8 mouse cellular contexts compared by ENCODE assay signal in genomic region chr9:41889568-41890272, GRCm38 (mm10).
DNase-seq lines count a peak whose midpoint lies in the region; ATAC-seq lines count a peak whose summit lies in the region.

No protein-coding gene starts in this region.

- 42% methylated on average over 12 of the region's 12 CpGs for WGBS in kidney, embryonic 16.5 days
- 42% methylated on average over 12 of the region's 12 CpGs for WGBS in embryonic facial prominence, embryonic 11.5 days
- WGBS in hindbrain, embryonic 10.5 days: 48% methylated on average over 12 of the region's 12 CpGs
- WGBS in midbrain, embryonic 10.5 days: 51% methylated on average over 12 of the region's 12 CpGs

- no peaks in the 10 kb centered on the region for H3K27me3 ChIP-seq in kidney, embryonic 16.5 days (ENCODE audit: insufficient read depth, low read length)
- H3K27me3 ChIP-seq in embryonic facial prominence, embryonic 11.5 days (ENCODE audit: control insufficient read depth, insufficient read depth, low read length): no peaks in the 10 kb centered on the region
- H3K27me3 ChIP-seq in hindbrain, embryonic 10.5 days (ENCODE audit: insufficient read depth, poor library complexity, severe bottlenecking): no peaks in the 10 kb centered on the region
- 0 out of 2 replicates have a peak, but pooled peaks cover 8% of the 10 kb centered on the region for H3K27me3 ChIP-seq in midbrain, embryonic 10.5 days (ENCODE audit: low read depth, poor library complexity, severe bottlenecking)

- H3K9ac ChIP-seq in kidney, embryonic 16.5 days (replicated peaks; ENCODE audit: low read length): peak overlapping the region; percentile 74
- peak overlapping the region; percentile 59 for H3K9ac ChIP-seq in embryonic facial prominence, embryonic 11.5 days (replicated peaks; ENCODE audit: low read length)

- H3K4me2 ChIP-seq in kidney, embryonic 16.5 days (replicated peaks; ENCODE audit: low read depth, low read length): peak overlapping the region; percentile 75
- peak overlapping the region; percentile 37 for H3K4me2 ChIP-seq in embryonic facial prominence, embryonic 11.5 days (ENCODE audit: low read depth, low read length)

- peaks cover 25% of the 10 kb centered on the region for H3K4me1 ChIP-seq in kidney, embryonic 16.5 days (ENCODE audit: insufficient read depth, low read length)
- H3K4me1 ChIP-seq in embryonic facial prominence, embryonic 11.5 days (ENCODE audit: control insufficient read depth, insufficient read depth, low read length): peaks cover 6% of the 10 kb centered on the region; the same call in 1 of the 2 replicates
- H3K4me1 ChIP-seq in hindbrain, embryonic 10.5 days (replicated peaks): peaks cover 27% of the 10 kb centered on the region
- peaks cover 22% of the 10 kb centered on the region for H3K4me1 ChIP-seq in midbrain, embryonic 10.5 days

- H3K36me3 ChIP-seq in kidney, embryonic 16.5 days (ENCODE audit: insufficient read depth, low read length): no peaks in the 10 kb centered on the region
- no peaks in the 10 kb centered on the region for H3K36me3 ChIP-seq in embryonic facial prominence, embryonic 11.5 days (replicated peaks; ENCODE audit: control insufficient read depth, insufficient read depth, low read depth, low read length)
- H3K36me3 ChIP-seq in hindbrain, embryonic 10.5 days: no peaks in the 10 kb centered on the region
- no peaks in the 10 kb centered on the region for H3K36me3 ChIP-seq in midbrain, embryonic 10.5 days

- H3K9me3 ChIP-seq in kidney, embryonic 16.5 days (ENCODE audit: low read length): no peaks in the 10 kb centered on the region
- no peaks in the 10 kb centered on the region for H3K9me3 ChIP-seq in embryonic facial prominence, embryonic 11.5 days (replicated peaks; ENCODE audit: control insufficient read depth, low read length)
- H3K9me3 ChIP-seq in hindbrain, embryonic 10.5 days: no peaks in the 10 kb centered on the region
- H3K9me3 ChIP-seq in midbrain, embryonic 10.5 days (replicated peaks): no peaks in the 10 kb centered on the region

- peak overlapping the region; percentile 96 for H3K27ac ChIP-seq in kidney, embryonic 16.5 days (ENCODE audit: low read length)
- peak overlapping the region; percentile 95 for H3K27ac ChIP-seq in embryonic facial prominence, embryonic 11.5 days (replicated peaks; ENCODE audit: low read depth, low read length)
- H3K27ac ChIP-seq in hindbrain, embryonic 10.5 days: peak overlapping the region; percentile 95
- H3K27ac ChIP-seq in midbrain, embryonic 10.5 days (replicated peaks): peak overlapping the region; percentile 96

- ATAC-seq in kidney, embryonic 16.5 days (ENCODE audit: low FRiP score, low TSS enrichment): peak; percentile 66
- ATAC-seq in embryonic facial prominence, embryonic 11.5 days (replicated peaks; ENCODE audit: insufficient number of reproducible peaks, low FRiP score, low TSS enrichment, low read depth): peak; percentile 48
- ATAC-seq in granulocyte monocyte progenitor cell, adult 5-6 weeks (replicated peaks; ENCODE audit: poor library complexity, severe bottlenecking): no peak

- no peak for DNase-seq in kidney, postnatal 14 days
- DNase-seq in embryonic facial prominence, embryonic 11.5 days (ENCODE audit: low spot score): peak; percentile 76
- DNase-seq in hindbrain, embryonic 10.5 days (ENCODE audit: low spot score): no peak
- no peak for DNase-seq in midbrain, embryonic 10.5 days (ENCODE audit: low spot score)
- DNase-seq in thymus, postnatal 14 days: no peak
- no peak for DNase-seq in thymus, postnatal 4 days

- peak overlapping the region; percentile 44 for H3K4me3 ChIP-seq in kidney, embryonic 16.5 days (ENCODE audit: low read length)
- H3K4me3 ChIP-seq in embryonic facial prominence, embryonic 11.5 days (ENCODE audit: low read depth, low read length): peak overlapping the region; percentile 1; the same call in 1 of the 2 replicates
- H3K4me3 ChIP-seq in hindbrain, embryonic 10.5 days: peak overlapping the region; percentile 48
- peak overlapping the region; percentile 50 for H3K4me3 ChIP-seq in midbrain, embryonic 10.5 days
